Mouse (Mus musculus) midbrain, embryonic 15.5 days (tissue): ENCODE data around the gene Gm5134. TPM values are rescaled to one million over a fixed set of nuclear protein-coding genes. Genes with fewer than 3 reads are reported as not detected.

ENCODE experiments used
- ATAC-seq: fragments of 200-750 bp; cut with Nextera tagmentation; replicated peaks from 2 replicates; pipeline ENCODE4 v1.8.0; 2017; ENCODE audit warnings: moderate TSS enrichment
- H3K27ac ChIP-seq: fragments of 300-500 bp; sonication (generic); 2 replicates; pipeline ENCODE4 v1.5.1; 2015; ENCODE audit warnings: mild to moderate bottlenecking, inconsistent platforms
- H3K27me3 ChIP-seq: fragments of 300-500 bp; sonication (generic); replicated peaks from 2 replicates; pipeline ENCODE4 v1.6.1; 2015; ENCODE audit warnings: inconsistent platforms
- H3K36me3 ChIP-seq: fragments of 300-500 bp; sonication (generic); replicated peaks from 2 replicates; pipeline ENCODE4 v1.6.1; 2015; ENCODE audit warnings: inconsistent platforms
- H3K4me1 ChIP-seq: fragments of 300-500 bp; sonication (generic); 2 replicates; pipeline ENCODE4 v1.6.1; 2015; ENCODE audit warnings: inconsistent platforms
- H3K4me2 ChIP-seq: fragments of 300-500 bp; sonication (generic); 2 replicates; pipeline ENCODE4 v1.6.1; 2015; ENCODE audit warnings: inconsistent platforms, mild to moderate bottlenecking, moderate library complexity
- H3K4me3 ChIP-seq: fragments of 300-500 bp; sonication (generic); 2 replicates; pipeline ENCODE4 v1.5.1; 2015; ENCODE audit warnings: mild to moderate bottlenecking, inconsistent platforms
- H3K9ac ChIP-seq: fragments of 300-500 bp; sonication (generic); 2 replicates; pipeline ENCODE4 v1.6.1; 2015; ENCODE audit warnings: mild to moderate bottlenecking, inconsistent platforms
- H3K9me3 ChIP-seq: fragments of 300-500 bp; sonication (generic); 2 replicates; pipeline ENCODE4 v1.6.1; 2016; ENCODE audit warnings: inconsistent platforms
- WGBS: fragments of 180-500 bp; shearing (Covaris S2); methylation state at CpG from one replicate; pipeline ENCODE4 v1.1.7; 2015; ENCODE audit warnings: mixed read lengths; 5-methylcytosine and 5-hydroxymethylcytosine counted together
- polyA plus RNA-seq: library from polyadenylated mRNA; unstranded; fragments of >200 nt; fragmentation: Nextera tagmentation; extraction: Ambion mirVana; gene quantifications from 2 replicates; pipeline ENCODE4 v1.2.1, GENCODE M21; 2015

The Gm5134 gene
- polyA plus RNA-seq, 1 experiment from 2014 or later = not detected

- Histone ChIP-seq H3K4me1 (no peaks in the 10 kb centered on the region), H3K27me3 (no peaks in the 10 kb centered on the region), H3K9ac (no peak within 1 kb of the TSS), H3K4me3 (no peak within 1 kb of the TSS), H3K27ac (no peak within 1 kb of the TSS), H3K36me3 (no peaks in the 10 kb centered on the region), H3K9me3 (no peaks in the 10 kb centered on the region), H3K4me2 (no peak within 1 kb of the TSS)
- WGBS = 85% methylated on average over 15 of the region's 15 CpGs
- no peak for ATAC-seq
Measured at GRCm38 (mm10) chr10:75942736-75943477, 11.4 kb upstream of the Gm5134 start, which contains the start of gene Vpreb3. Vpreb3 (plus strand) TSS chr10:75943057.

GRCm38 (mm10) chr10:75944066-75944772 is 10.1 kb upstream of the Gm5134 start:
- WGBS = 23% methylated on average over 11 of the region's 11 CpGs
- no peaks in the 10 kb centered on the region for H3K27me3 ChIP-seq
- H3K36me3 ChIP-seq = no peaks in the 10 kb centered on the region
- H3K27ac ChIP-seq = no peak overlapping the region
- no peak overlapping the region for H3K4me2 ChIP-seq
- no peaks in the 10 kb centered on the region for H3K9me3 ChIP-seq
- no peak for ATAC-seq
- H3K4me1 ChIP-seq = no peaks in the 10 kb centered on the region
- no peak overlapping the region for H3K4me3 ChIP-seq
- H3K9ac ChIP-seq = no peak overlapping the region

- H3K27ac ChIP-seq = no peak overlapping the region
- H3K27me3 ChIP-seq = 0 out of 2 replicates have a peak, but pooled peaks cover 3% of the 10 kb centered on the region
- 94% methylated on average over 7 of the region's 7 CpGs for WGBS
- no peak overlapping the region for H3K9ac ChIP-seq
- no peak overlapping the region for H3K4me2 ChIP-seq
- H3K4me3 ChIP-seq = no peak overlapping the region
- H3K9me3 ChIP-seq = no peaks in the 10 kb centered on the region
- no peaks in the 10 kb centered on the region for H3K36me3 ChIP-seq
- H3K4me1 ChIP-seq = no peaks in the 10 kb centered on the region; the same call in 1 of the 2 replicates
- ATAC-seq = no peak
Measured at GRCm38 (mm10) chr10:75945213-75945612, 9.1 kb upstream of the Gm5134 start.

- no peaks in the 10 kb centered on the region for H3K36me3 ChIP-seq
- H3K9me3 ChIP-seq = no peaks in the 10 kb centered on the region
- H3K4me2 ChIP-seq = no peak overlapping the region
- ATAC-seq = no peak
- WGBS = 86% methylated on average over 7 of the region's 7 CpGs
- H3K27ac ChIP-seq = no peak overlapping the region
- H3K4me3 ChIP-seq = no peak overlapping the region
- no peak overlapping the region for H3K9ac ChIP-seq
- peaks cover 7% of the 10 kb centered on the region for H3K4me1 ChIP-seq
- peaks cover 10% of the 10 kb centered on the region; the same call in 1 of the 2 replicates for H3K27me3 ChIP-seq
Measured at GRCm38 (mm10) chr10:75945896-75946295, 8.4 kb upstream of the Gm5134 start.

DNA sequence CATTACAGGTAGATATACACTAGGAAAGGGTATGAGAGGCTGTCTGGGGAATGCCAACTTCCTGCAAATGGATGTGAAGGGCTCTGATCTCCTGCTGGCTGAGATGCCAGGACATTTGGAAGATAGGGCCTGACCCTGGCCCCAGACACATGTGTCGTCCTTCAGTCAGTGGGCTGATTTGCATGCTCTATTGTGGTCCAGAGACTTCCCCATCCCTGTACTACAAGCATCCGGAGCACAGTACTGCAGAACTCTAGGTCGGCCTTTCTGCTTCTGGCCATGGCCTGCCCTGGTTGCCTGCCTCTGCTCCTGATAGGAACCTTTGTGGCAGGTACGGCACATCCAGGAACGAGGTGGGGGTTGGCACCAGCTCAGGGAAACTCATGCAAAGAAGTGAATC is 6.2 kb upstream of the Gm5134 start:
- WGBS = 74% methylated on average over 5 of the region's 5 CpGs
- no peak overlapping the region for H3K27ac ChIP-seq

DNA sequence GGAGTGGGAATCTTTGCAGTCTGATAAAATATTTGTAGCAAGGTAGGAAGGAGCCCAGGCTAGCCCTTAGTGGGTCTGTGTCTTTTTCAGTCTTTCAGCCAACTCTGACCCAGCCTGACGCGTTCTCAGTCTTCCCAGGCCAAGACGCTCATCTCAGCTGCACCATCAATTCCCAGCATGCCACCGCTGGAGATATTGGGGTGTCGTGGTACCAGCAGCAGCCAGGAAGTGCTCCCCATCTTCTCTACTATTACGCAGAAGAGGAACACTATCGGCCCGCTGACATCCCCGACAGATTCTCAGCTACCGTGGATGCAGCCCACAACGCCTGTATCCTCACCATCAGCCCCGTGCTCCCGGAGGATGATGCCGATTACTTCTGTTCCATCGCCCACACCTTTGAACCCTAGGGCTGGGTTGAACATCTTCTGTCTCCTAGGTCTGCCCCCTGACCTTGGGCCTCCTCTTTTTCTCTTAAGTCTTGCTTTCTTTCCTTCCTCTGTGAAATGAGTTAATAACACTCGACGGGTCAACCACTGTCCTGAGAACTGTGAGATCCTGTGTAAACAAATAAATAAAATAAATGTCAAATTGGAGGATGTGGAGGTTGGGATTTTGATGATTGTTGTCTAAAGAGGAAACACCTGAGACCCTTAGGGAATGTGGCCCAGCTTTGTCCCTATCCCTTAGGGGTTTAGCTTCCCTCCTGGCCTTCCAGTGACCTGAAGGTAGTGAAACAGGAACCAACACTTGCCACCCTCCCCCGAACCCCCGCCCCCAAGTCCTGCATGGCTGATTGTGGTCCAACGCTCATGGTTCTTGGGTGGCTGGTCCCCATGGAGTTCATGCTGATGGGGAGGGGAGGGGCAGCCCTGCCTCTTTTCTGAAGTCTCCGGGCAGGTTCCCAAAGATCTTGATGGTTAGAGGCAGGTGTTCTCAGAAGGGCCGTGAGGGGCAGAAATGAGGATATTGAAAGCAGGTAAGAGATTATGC is 5.0 kb upstream of the Gm5134 start:
- peaks cover 13% of the 10 kb centered on the region for H3K4me1 ChIP-seq
- H3K27me3 ChIP-seq = peaks cover 18% of the 10 kb centered on the region; the same call in 1 of the 2 replicates
- H3K9ac ChIP-seq = no peak overlapping the region
- WGBS = 82% methylated on average over 22 of the region's 22 CpGs
- H3K4me3 ChIP-seq = no peak overlapping the region
- H3K9me3 ChIP-seq = no peaks in the 10 kb centered on the region
- no peaks in the 10 kb centered on the region for H3K36me3 ChIP-seq
- no peak overlapping the region for H3K27ac ChIP-seq
- no peak for ATAC-seq
- H3K4me2 ChIP-seq = no peak overlapping the region

More for the DNA sequence above, 6.2 kb upstream of the Gm5134 start:
- H3K4me3 ChIP-seq = no peak overlapping the region
- no peak overlapping the region for H3K9ac ChIP-seq
- H3K27me3 ChIP-seq = peaks cover 15% of the 10 kb centered on the region; the same call in 1 of the 2 replicates
- no peak overlapping the region for H3K4me2 ChIP-seq
- ATAC-seq = no peak
- H3K36me3 ChIP-seq = no peaks in the 10 kb centered on the region
- H3K4me1 ChIP-seq = peaks cover 13% of the 10 kb centered on the region
- no peaks in the 10 kb centered on the region for H3K9me3 ChIP-seq

DNA sequence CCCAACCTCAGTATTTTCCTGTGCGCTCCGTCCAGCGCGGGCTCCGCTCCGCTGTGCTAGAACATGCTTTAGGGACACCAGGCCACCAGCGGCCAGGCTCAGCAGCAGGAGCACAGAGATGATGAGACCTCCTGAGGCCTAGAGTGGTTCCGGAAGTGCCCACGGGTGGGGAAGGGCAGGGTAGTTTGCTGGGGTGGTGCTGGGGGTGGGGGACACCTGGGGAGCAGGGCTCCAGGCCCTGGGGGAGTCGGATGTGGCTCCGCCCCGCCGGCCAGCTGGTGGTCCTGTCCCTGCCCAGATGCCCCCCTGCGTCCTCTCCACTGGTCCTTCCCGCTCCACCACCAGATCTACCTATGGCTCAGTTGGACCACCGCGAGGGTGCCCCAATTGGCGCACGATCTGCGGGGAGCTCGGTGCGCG is 3.5 kb upstream of the Gm5134 start:
- H3K4me1 ChIP-seq = peaks cover 13% of the 10 kb centered on the region
- WGBS = 2% methylated on average over 23 of the region's 23 CpGs
- ATAC-seq = peak; percentile 42; the same call in 1 of the 2 replicates

DNA sequence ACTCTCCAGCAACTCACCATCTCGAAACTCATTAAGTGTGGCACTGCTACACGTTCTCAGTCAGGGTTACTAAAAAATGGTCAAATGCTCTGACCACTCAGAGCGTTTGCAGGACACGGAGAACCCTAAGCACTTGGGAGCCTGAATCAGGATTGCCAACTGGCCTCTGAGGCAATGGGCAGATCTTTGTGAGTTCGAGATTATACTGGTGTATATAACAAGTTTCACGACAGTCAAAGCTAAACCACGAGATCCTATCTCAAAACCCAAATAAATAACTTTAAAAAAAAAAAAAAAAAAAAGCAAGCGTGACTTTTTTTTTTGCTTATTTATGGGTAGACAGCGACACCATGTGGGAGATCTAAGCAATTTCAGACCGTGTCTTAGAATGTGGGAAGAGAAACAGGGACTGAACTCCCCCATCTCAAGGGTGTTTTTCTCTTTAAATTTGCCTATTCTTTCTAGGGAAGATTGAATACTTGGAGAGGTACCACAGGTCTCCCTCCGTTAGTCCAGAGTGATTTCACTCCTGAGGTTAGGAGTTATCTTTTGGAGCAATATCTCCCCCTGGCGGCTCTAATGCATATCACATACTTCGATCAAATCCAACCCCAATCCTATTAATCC is 2.8 kb upstream of the Gm5134 start:
- Histone ChIP-seq H3K27ac (no peak overlapping the region), H3K36me3 (no peaks in the 10 kb centered on the region), H3K4me3 (peak overlapping the region; percentile 39), H3K9me3 (no peaks in the 10 kb centered on the region), H3K4me2 (peak overlapping the region; percentile 79), H3K9ac (0 out of 2 replicates have a peak overlapping the region, but pooled peaks have one; percentile 38), H3K4me1 (peaks cover 13% of the 10 kb centered on the region), H3K27me3 (peaks cover 18% of the 10 kb centered on the region; the same call in 1 of the 2 replicates)
- WGBS = 4% methylated on average over 13 of the region's 13 CpGs
- 0 out of 2 replicates have a peak, but pooled peaks have one; percentile 25 for ATAC-seq

More for the DNA sequence above, 3.5 kb upstream of the Gm5134 start:
- Histone ChIP-seq H3K36me3 (no peaks in the 10 kb centered on the region), H3K4me2 (peak overlapping the region; percentile 79), H3K27me3 (peaks cover 18% of the 10 kb centered on the region; the same call in 1 of the 2 replicates), H3K4me3 (peak overlapping the region; percentile 39), H3K27ac (no peak overlapping the region), H3K9ac (peak overlapping the region; percentile 38), H3K9me3 (no peaks in the 10 kb centered on the region)

- ATAC-seq = no peak
- H3K4me3 ChIP-seq = no peak overlapping the region
- 93% methylated on average over 10 of the region's 10 CpGs for WGBS
- no peak overlapping the region for H3K4me2 ChIP-seq
- no peaks in the 10 kb centered on the region for H3K27me3 ChIP-seq
- H3K36me3 ChIP-seq = no peaks in the 10 kb centered on the region
- no peak overlapping the region for H3K27ac ChIP-seq
- no peaks in the 10 kb centered on the region for H3K9me3 ChIP-seq
- no peak overlapping the region for H3K9ac ChIP-seq
- no peaks in the 10 kb centered on the region for H3K4me1 ChIP-seq
Measured at GRCm38 (mm10) chr10:75973846-75974245, 19.5 kb downstream of the Gm5134 start.

- H3K4me1 ChIP-seq = no peaks in the 10 kb centered on the region
- H3K27me3 ChIP-seq = no peaks in the 10 kb centered on the region
- H3K27ac ChIP-seq = no peak overlapping the region
- WGBS = 78% methylated on average over 5 of the region's 5 CpGs
- H3K36me3 ChIP-seq = no peaks in the 10 kb centered on the region
- ATAC-seq = no peak
- no peak overlapping the region for H3K4me2 ChIP-seq
- H3K9me3 ChIP-seq = no peaks in the 10 kb centered on the region
- H3K9ac ChIP-seq = no peak overlapping the region
- no peak overlapping the region for H3K4me3 ChIP-seq
Measured at GRCm38 (mm10) chr10:75975216-75975615, 20.9 kb downstream of the Gm5134 start.

- H3K4me2 ChIP-seq = no peak overlapping the region
- 45% methylated on average over 10 of the region's 10 CpGs for WGBS
- H3K36me3 ChIP-seq = no peaks in the 10 kb centered on the region
- no peak for ATAC-seq
- H3K27ac ChIP-seq = no peak overlapping the region
- no peak overlapping the region for H3K4me3 ChIP-seq
- no peaks in the 10 kb centered on the region for H3K27me3 ChIP-seq
- no peaks in the 10 kb centered on the region for H3K9me3 ChIP-seq
- H3K9ac ChIP-seq = no peak overlapping the region
- no peaks in the 10 kb centered on the region for H3K4me1 ChIP-seq
Measured at GRCm38 (mm10) chr10:75978119-75978834, 24.0 kb downstream of the Gm5134 start.
